Mouse (Mus musculus): ENCODE measurements around the gene Gm6370.
"Not testable (repeated sequence)": the region's sequence is repeated elsewhere in the genome, so short reads cannot be mapped to it uniquely, and the experiment has no call there.

Gene Gm6370

DNA sequence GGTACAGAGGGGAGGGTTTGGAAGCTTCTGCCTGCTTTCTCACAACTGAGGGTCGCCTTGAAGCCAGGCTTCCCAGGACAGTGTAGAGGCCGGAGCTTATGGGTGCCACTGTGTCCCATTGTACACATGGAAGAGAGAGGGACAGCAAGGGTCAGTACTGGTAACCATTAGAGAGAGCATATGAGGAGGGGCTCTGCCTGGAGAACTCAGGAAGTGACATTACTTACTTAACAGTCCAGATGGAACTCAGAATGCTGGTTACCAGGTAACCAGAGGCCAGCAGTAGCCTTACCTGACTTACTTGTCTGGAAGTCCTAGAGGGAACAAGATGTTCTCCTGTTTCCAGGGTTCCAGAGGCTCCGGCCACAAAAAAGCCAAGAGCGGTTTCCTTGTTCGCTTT, at the start of gene Gm6370:
Gene Gm6370 (plus strand): TSS at position 301 of the 400 bp plus-strand sequence.
- not testable (repeated sequence) for DNase-seq (ENCODE audit: low read depth, low spot score)

DNA sequence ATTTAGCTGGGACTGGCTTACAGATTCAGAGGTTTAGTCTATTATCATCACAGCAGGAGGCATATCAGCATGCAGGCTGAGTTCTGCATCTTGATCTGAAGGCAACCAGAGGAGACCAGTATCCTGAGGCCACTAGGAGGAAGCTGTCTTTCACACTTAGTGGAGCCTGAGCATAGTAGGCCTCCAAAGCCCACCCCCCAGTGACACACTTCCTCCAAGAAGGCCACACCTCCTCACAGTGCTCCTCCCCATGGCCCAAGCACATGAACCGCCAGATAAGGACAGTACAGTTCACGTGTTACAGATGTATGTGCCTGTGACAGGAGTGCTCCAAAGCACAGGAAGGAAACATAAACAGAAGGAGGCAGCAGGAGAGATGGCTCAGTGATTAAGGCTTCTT, 48.4 kb upstream of the Gm6370 start:
- DNase-seq (ENCODE audit: low read depth, low spot score) = peak; percentile 51

GRCm38 (mm10) chr5:146446633-146447032, 44.5 kb upstream of the Gm6370 start:
- DNase-seq (ENCODE audit: low read depth, low spot score) = no peak

- DNase-seq (ENCODE audit: low read depth, low spot score) = no peak
These were observed 39.4 kb upstream of the Gm6370 start for GRCm38 (mm10) chr5:146451592-146452254.

GRCm38 (mm10) chr5:146453556-146453955, 37.6 kb upstream of the Gm6370 start:
- DNase-seq (ENCODE audit: low read depth, low spot score) = no peak

DNA sequence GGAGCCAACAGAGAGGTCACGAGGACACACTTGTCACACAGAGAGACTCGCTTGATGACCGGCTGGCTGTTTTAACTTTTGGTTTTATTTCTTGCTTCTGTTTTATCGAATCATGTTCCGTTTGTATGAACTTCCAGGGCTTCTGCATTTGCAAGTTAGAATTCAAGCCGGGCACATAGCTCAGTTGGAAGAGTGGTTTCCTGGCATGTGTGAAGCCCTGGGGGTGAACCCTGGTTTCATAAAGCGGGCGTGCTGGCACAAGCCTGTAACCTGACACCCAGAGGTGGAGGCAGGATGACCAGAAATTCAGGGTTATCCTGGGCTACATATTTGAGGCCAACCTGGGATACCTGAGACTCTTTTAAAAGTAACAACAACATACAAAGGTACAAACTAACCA, 29.6 kb upstream of the Gm6370 start:
- DNase-seq (ENCODE audit: low read depth, low spot score) = no peak

GRCm38 (mm10) chr5:146466663-146467062, 24.5 kb upstream of the Gm6370 start:
- DNase-seq (ENCODE audit: low read depth, low spot score) = no peak

- no peak for DNase-seq (ENCODE audit: low read depth, low spot score)
These were observed 22.9 kb upstream of the Gm6370 start for GRCm38 (mm10) chr5:146468311-146468710.

DNA sequence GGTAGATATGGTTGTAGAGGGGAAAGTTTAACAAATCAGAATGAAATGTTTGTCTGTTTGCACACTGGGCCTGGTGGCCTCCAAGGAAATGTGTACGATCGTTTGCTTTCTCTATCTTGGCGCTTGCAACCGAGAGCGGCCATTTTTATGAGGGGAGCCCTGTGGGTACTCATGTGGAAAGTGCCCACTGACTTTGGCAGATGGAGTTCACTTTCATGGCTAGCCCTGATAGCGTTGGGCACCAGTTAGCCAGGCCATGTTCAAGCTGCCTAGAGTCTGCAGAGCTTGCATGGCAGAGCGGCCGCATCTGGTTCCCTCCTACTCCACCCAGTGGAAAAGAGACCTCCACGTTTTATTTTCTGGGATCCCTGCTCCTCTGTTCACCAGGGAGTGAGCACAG, 20.3 kb upstream of the Gm6370 start:
- DNase-seq (ENCODE audit: low read depth, low spot score) = no peak

- no peak for DNase-seq (ENCODE audit: low read depth, low spot score)
These were observed 19.9 kb upstream of the Gm6370 start for GRCm38 (mm10) chr5:146471311-146471710.

DNA sequence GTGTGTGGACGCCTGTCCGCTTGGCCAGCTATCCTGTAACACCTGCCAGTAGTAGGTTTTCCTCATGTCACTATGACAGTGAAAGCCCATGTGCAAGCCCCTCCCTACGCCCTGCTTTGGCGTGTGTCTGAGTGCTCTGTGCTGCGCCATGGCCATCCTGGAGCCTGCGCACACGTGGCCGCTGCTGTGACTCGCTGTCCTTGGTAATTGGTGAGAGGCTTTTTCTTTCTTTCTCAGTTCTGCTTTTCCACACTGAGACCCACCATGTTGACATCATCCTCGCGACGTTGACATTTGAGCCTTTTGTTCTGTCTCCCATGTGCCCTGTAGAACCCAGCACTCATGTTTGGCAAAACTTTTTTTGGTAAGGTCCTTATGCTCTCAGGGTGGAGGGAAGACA, 19.3 kb upstream of the Gm6370 start:
- no peak for DNase-seq (ENCODE audit: low read depth, low spot score)

DNA sequence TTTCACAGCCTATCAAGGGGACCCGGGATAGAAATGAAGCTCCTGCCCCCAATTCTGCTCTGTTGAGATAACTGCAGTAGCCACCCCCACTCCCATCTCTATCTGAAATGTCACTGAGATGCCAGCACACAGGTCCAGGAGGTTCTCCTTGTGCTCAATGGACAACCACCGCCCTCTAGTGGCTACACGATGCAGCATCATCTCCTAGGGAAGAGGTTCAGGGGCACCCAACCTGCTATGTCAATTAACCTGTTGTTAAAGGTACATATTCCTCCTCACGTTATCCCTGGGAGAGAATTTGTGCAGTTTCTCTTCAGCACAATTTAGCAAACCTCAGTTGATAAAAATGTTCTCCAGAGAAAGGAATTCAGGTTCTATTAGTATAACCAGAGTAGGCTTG, 11.6 kb upstream of the Gm6370 start:
- DNase-seq (ENCODE audit: low read depth, low spot score) = peak; percentile 12

DNA sequence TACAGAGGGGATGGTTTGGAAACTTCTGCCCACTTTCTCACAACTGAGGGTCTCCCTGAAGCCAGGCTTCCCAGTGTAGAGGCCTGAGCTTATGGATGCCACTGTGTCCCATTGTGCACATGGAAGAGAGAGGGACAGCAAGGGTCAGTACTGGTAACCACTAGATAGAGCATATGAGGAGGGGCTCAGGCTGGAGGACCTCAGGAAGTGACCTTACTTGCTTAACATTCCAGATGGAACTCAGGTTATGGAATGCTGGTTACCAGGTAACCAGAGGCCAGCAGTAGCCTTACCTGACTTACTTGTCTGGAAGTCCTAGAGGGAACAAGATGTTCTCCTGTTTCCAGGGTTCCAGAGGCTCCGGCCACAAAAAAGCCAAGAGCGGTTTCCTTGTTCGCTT, 9.5 kb upstream of the Gm6370 start, which contains the start of gene Gm6408:
Gene Gm6408 (plus strand): TSS at position 301 of the 400 bp plus-strand sequence.
- DNase-seq (ENCODE audit: low read depth, low spot score) = not testable (repeated sequence)

- DNase-seq (ENCODE audit: low read depth, low spot score) = not testable (repeated sequence)
These were observed 2.2 kb upstream of the Gm6370 start for GRCm38 (mm10) chr5:146488959-146489358.

DNA sequence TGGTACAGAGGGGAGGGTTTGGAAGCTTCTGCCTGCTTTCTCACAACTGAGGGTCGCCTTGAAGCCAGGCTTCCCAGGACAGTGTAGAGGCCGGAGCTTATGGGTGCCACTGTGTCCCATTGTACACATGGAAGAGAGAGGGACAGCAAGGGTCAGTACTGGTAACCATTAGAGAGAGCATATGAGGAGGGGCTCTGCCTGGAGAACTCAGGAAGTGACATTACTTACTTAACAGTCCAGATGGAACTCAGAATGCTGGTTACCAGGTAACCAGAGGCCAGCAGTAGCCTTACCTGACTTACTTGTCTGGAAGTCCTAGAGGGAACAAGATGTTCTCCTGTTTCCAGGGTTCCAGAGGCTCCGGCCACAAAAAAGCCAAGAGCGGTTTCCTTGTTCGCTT, 10.9 kb downstream of the Gm6370 start, which contains the start of gene 4930449I24Rik:
Gene 4930449I24Rik (plus strand): TSS at position 301 of the 400 bp plus-strand sequence.
- not testable (repeated sequence) for DNase-seq (ENCODE audit: low read depth, low spot score)

GRCm38 (mm10) chr5:146513823-146514222, 22.7 kb downstream of the Gm6370 start, which contains the start of gene Gm3402:
Gene Gm3402, plus strand, starts transcription at chr5:146514123.
- not testable (repeated sequence) for DNase-seq (ENCODE audit: low read depth, low spot score)

- DNase-seq (ENCODE audit: low read depth, low spot score) = not testable (repeated sequence)
These were observed 34.3 kb downstream of the Gm6370 start, which contains the start of gene Gm3404 for GRCm38 (mm10) chr5:146525501-146525900. Gene Gm3404, plus strand, starts transcription at chr5:146525801.

DNA sequence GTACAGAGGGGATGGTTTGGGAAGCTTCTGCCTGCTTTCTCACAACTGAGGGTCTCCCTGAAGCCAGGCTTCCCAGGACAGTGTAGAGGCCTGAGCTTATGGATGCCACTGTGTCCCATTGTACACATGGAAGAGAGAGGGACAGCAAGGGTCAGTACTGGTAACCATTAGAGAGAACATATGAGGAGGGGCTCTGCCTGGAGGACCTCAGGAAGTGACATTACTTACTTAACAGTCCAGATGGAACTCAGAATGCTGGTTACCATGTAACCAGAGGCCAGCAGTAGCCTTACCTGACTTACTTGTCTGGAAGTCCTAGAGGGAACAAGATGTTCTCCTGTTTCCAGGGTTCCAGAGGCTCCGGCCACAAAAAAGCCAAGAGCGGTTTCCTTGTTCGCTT, 46.2 kb downstream of the Gm6370 start, which contains the start of gene Gm3409:
Gene Gm3409 (plus strand): TSS at position 301 of the 400 bp plus-strand sequence.
- not testable (repeated sequence) for DNase-seq (ENCODE audit: low read depth, low spot score)

Data from ZHBTc4 (cell line).